Mouse (Mus musculus) C2C12 (cell line): ENCODE results near the gene Zdhhc8.

Experiments
- CEBPB ChIP-seq: IDR thresholded peaks from one replicate; pipeline ENCODE4 v1.6.1; 2011; ENCODE audit warnings: low read depth, mild to moderate bottlenecking, control low read depth, moderate library complexity
- CTCF ChIP-seq: IDR thresholded peaks from one replicate; pipeline ENCODE4 v1.5.1; 2011; ENCODE audit not compliant: control insufficient read depth, insufficient read depth, insufficient read length
- FOSL1 ChIP-seq: IDR thresholded peaks from one replicate; pipeline ENCODE4 v1.8.0; 2011; ENCODE audit warnings: mild to moderate bottlenecking, low read length; ENCODE audit not compliant: poor library complexity, insufficient read depth, severe bottlenecking
- MAX ChIP-seq: IDR thresholded peaks from one replicate; pipeline ENCODE4 v1.6.1; 2011; ENCODE audit warnings: mild to moderate bottlenecking, control low read depth
- MYOD1 ChIP-seq: IDR thresholded peaks from one replicate; pipeline ENCODE4 v1.6.1; 2011; ENCODE audit warnings: low read depth; ENCODE audit not compliant: control insufficient read depth, insufficient read length
- USF1 ChIP-seq: IDR thresholded peaks from one replicate; pipeline ENCODE4 v1.6.1; 2011; ENCODE audit warnings: low read depth, mild to moderate bottlenecking, control low read depth, moderate library complexity

GRCm38 (mm10) chr16:18234671-18235388 is at the start of gene Zdhhc8:
- TF ChIP-seq USF1: no peak
- TF ChIP-seq CTCF: no peak
- TF ChIP-seq FOSL1: no peak
- TF ChIP-seq MAX: peak; percentile 33
- TF ChIP-seq MYOD1: no peak
- TF ChIP-seq CEBPB: no peak
